Mouse (Mus musculus) kidney, postnatal 0 days (tissue): ENCODE measurements around the gene Eif4g3. TPM values are rescaled to one million over a fixed set of nuclear protein-coding genes. Genes with fewer than 3 reads are reported as not detected.

Experiments used
- ATAC-seq: fragments of 200-750 bp; cut with Nextera tagmentation; replicated peaks from 2 replicates; pipeline ENCODE4 v1.8.0; 2017; ENCODE audit warnings: low read depth, moderate number of reproducible peaks, moderate TSS enrichment, moderate library complexity; ENCODE audit not compliant: low FRiP score
- DNase-seq: peaks from one replicate; pipeline ENCODE4 v3.0.0-alpha.2; 2016; ENCODE audit warnings: low spot score
- H3K27ac ChIP-seq: fragments of 300-500 bp; sonication (generic); 2 replicates; pipeline ENCODE4 v1.5.1; 2014; ENCODE audit warnings: mild to moderate bottlenecking
- H3K27me3 ChIP-seq: fragments of 300-500 bp; sonication (generic); 2 replicates; pipeline ENCODE4 v1.6.1; 2014; ENCODE audit warnings: low read length, mixed read lengths; ENCODE audit not compliant: insufficient read depth
- H3K36me3 ChIP-seq: fragments of 300-500 bp; sonication (generic); 2 replicates; pipeline ENCODE4 v1.6.1; 2014; ENCODE audit warnings: low read length, mixed read lengths; ENCODE audit not compliant: insufficient read depth
- H3K4me1 ChIP-seq: fragments of 300-500 bp; sonication (generic); replicated peaks from 2 replicates; pipeline ENCODE4 v1.6.1; 2014; ENCODE audit warnings: antibody characterized with exemption, low read length, mixed read lengths; ENCODE audit not compliant: insufficient read depth
- H3K4me2 ChIP-seq: fragments of 300-500 bp; sonication (generic); 2 replicates; pipeline ENCODE4 v1.6.1; 2014; ENCODE audit warnings: mild to moderate bottlenecking, low read length, moderate library complexity, mixed read lengths
- H3K4me3 ChIP-seq: fragments of 300-500 bp; sonication (generic); replicated peaks from 2 replicates; pipeline ENCODE4 v1.5.1; 2014; ENCODE audit warnings: low read depth, low read length
- H3K9ac ChIP-seq: fragments of 300-500 bp; sonication (generic); 2 replicates; pipeline ENCODE4 v1.6.1; 2014; ENCODE audit warnings: low read depth, low read length
- H3K9me3 ChIP-seq: fragments of 300-500 bp; sonication (generic); replicated peaks from 2 replicates; pipeline ENCODE4 v1.6.1; 2016; ENCODE audit warnings: low read length, inconsistent platforms, mixed read lengths
- CTCF ChIP-seq: IDR thresholded peaks from 2 replicates; pipeline ENCODE4 v1.5.1; 2016; ENCODE audit warnings: antibody characterized with exemption, low read depth, mild to moderate bottlenecking, moderate library complexity
- WGBS: fragments of 180-500 bp; shearing (Covaris S2); extraction: QIAGEN DNeasy Blood & Tissue Kit; methylation state at CpG from one replicate; pipeline ENCODE4 v1.1.7; 2014; 5-methylcytosine and 5-hydroxymethylcytosine counted together
- polyA plus RNA-seq: library from polyadenylated mRNA; unstranded; fragments of >200 nt; fragmentation: Nextera tagmentation; extraction: Ambion mirVana; gene quantifications from 2 replicates; pipeline ENCODE4 v1.2.1, GENCODE M21; 2015

Eif4g3 gene
- polyA plus RNA-seq, 1 experiment from 2014 or later, result 26.6 TPM

DNA sequence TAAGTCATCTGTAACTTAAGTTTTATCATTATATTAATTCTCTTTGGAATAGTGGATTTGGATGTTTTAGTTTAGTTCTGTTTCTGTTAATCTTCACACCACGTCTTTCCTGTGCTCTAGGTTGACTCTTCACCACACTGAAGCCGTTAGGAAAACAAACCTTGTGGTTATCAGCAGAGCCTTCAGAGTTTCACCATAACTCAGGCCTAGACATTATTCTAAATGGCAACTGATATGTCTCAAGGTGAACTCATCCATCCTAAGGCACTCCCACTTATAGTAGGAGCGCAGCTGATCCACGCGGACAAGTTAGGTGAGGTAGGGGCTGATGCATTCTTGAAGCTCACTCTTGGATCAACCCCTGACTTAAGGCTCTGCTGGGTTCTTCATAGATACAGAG, 228.6 kb downstream of the Eif4g3 start:
- H3K4me2 ChIP-seq, result no peak overlapping the region
- TF ChIP-seq CTCF, result no peak
- no peaks in the 10 kb centered on the region for H3K9me3 ChIP-seq
- H3K4me3 ChIP-seq, result no peak overlapping the region
- DNase-seq (no peak), ATAC-seq (no peak)
- WGBS, result 85% methylated on average over 5 of the region's 5 CpGs
- H3K36me3 ChIP-seq, result peaks cover 26% of the 10 kb centered on the region
- H3K27ac ChIP-seq, result no peak overlapping the region
- no peaks in the 10 kb centered on the region for H3K27me3 ChIP-seq
- H3K4me1 ChIP-seq, result peaks cover 10% of the 10 kb centered on the region
- no peak overlapping the region for H3K9ac ChIP-seq

DNA sequence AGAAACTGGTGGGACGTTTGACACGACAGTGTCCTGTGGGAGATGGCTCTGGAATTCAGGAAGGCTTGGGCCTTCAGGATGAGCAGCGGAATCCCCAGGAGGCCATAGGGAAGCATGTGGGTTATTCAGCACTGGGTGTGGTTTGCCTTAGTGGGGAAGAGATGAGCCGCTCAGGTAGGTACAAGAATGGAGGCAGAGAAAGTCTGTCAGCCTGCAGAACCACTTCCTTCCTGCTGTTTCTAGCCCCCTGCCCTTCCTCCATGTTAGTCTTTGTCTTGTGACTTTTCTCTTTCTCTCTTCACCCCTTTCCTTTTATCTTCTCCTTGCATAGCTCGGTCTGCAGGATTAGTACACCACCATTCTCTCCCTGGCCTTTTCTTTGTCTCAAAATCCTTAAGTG, 229.6 kb downstream of the Eif4g3 start:
- Histone ChIP-seq H3K36me3 (peaks cover 35% of the 10 kb centered on the region), H3K4me2 (no peak overlapping the region), H3K9ac (no peak overlapping the region), H3K4me1 (peaks cover 10% of the 10 kb centered on the region), H3K27me3 (no peaks in the 10 kb centered on the region), H3K9me3 (no peaks in the 10 kb centered on the region), H3K27ac (no peak overlapping the region), H3K4me3 (no peak overlapping the region)
- ATAC-seq (no peak), DNase-seq (no peak)
- no peak for TF ChIP-seq CTCF
- 76% methylated on average over 5 of the region's 5 CpGs for WGBS

DNA sequence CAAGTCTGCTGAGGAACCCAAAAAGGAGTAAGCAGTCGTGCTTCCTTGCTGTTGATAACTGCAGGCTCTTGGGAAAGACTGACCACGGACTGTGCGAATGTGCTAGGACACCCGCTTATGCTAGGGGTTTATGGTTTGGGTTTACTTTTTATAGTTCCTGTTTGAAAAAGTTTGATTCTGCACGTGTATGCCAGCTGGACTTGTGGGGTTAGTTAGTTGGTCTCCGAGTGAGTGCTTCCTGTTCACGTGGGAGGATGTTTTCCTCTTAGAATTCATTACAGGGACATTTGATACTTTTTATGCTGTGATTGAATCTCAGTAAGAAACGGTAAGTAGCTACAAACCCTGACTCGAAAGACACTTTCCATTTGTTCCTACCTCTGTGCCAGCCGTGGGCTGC, 230.8 kb downstream of the Eif4g3 start:
- Histone ChIP-seq H3K27me3 (no peaks in the 10 kb centered on the region), H3K4me2 (no peak overlapping the region), H3K36me3 (peaks cover 47% of the 10 kb centered on the region), H3K4me3 (no peak overlapping the region), H3K4me1 (peaks cover 5% of the 10 kb centered on the region; the same call in 1 of the 2 replicates), H3K27ac (no peak overlapping the region), H3K9me3 (no peaks in the 10 kb centered on the region), H3K9ac (no peak overlapping the region)
- no peak for TF ChIP-seq CTCF
- DNase-seq (peak; percentile 49), ATAC-seq (no peak)
- WGBS, result 43% methylated on average over 10 of the region's 10 CpGs

DNA sequence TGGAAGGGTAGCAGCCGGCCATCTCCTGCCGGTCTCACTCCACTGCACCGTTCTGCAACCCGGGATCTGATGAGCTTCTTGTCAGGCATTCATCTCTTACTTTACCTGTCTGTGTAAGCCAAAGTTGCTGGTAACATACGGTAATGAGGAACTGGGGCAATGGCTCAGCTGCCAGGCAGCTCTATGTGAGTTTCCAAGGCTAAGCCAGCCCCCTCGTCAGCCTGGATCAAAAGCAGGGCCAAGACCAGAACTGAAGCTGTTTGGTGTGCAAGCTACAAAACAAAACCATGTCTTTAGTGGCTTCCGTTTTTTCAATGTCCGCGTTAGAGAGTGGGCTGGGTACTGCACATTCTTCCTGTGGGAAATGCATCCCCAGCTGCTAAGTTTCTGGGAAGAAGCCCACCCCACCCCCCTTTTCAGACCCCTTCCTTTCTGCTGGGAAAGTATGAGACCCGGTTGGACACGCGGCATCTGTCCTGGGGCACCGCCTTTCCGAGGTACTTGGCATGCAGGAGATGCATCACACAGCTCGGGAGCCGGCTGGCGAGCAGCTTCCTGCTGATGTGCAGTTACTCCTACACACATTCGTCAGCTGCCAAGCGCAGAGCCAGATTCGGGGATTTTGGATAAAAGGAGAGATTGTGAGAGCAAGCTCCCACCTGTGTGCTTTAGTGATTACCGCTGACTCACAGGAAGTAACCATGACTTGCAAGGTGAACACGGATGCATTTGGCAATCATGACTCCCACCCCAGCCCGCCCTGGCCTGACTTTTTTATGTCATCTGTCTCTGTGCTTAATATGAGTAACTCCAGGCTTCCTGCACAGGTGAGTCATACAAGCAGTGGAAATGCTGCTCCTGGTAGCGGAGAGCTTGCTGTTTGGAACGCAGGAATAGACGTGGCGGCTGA, 254.2 kb downstream of the Eif4g3 start:
- peaks cover 32% of the 10 kb centered on the region for H3K36me3 ChIP-seq
- no peak for TF ChIP-seq CTCF
- no peak overlapping the region for H3K4me2 ChIP-seq
- no peak overlapping the region for H3K9ac ChIP-seq
- H3K27ac ChIP-seq, result no peak overlapping the region
- ATAC-seq (no peak), DNase-seq (no peak)
- H3K4me1 ChIP-seq, result peaks cover 8% of the 10 kb centered on the region; the same call in 1 of the 2 replicates
- no peak overlapping the region for H3K4me3 ChIP-seq
- 66% methylated on average over 27 of the region's 27 CpGs for WGBS
- H3K27me3 ChIP-seq, result 0 out of 2 replicates have a peak, but pooled peaks cover 4% of the 10 kb centered on the region
- H3K9me3 ChIP-seq, result no peaks in the 10 kb centered on the region

DNA sequence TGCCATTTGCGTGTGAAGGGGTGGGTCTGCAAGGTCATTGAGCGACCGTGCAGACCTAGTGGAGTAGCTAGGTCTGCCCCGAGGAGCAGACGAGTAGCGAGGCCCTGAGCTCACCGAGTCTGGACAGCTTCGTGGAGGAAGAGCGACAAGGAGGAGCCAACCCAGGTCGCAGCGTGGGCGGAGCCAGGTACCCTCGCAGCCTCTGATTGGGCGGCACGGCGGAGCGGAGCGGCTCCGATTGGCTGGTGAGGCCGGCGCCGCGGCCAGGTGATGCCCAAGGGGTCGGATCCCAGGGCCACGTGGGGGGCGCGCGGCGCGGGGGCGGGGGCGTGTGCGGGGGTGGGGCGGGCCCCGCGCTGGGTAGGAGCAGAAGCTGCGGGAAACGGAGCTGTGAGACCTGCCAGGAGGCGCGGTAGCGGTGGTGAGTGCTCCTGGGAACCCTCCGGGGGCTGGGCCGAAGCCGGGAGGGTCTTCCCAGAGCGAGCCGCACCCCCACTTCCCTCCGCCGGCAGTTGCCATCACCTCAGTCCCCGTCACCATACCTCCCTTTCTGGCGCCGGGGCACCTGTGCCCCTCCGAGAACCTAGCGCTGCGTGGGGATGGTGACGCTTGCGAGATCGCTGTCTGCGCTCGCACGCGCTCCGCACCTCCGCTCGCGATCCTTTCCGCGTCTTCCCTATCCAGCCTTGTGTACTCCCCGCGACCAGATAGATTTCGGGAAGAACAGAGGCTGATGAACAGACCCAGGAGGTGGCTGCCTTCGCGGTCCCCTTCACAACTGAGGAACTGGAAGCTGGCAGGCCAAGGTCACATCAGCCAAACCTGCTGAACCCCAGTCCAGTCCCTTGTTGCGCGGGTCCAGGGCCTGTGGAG, 257.5 kb downstream of the Eif4g3 start, which contains the start of the genes Sh2d5 and Kif17:
Gene Sh2d5 (plus strand): TSS at position 316 of the 873 bp plus-strand sequence.
Gene Kif17 (plus strand): TSS at position 348 of the 873 bp plus-strand sequence.
- 1% methylated on average over 68 of the region's 74 CpGs for WGBS
- H3K27me3 ChIP-seq, result 0 out of 2 replicates have a peak, but pooled peaks cover 4% of the 10 kb centered on the region
- H3K27ac ChIP-seq, result no peak within 1 kb of the TSS
- no peak for TF ChIP-seq CTCF
- peak; percentile 62 for ATAC-seq
- peak within 1 kb of the TSS; percentile 98 for H3K4me2 ChIP-seq
- peak; percentile 58 for DNase-seq
- H3K9me3 ChIP-seq, result no peaks in the 10 kb centered on the region
- peak within 1 kb of the TSS; percentile 43 for H3K4me3 ChIP-seq
- peak within 1 kb of the TSS; percentile 38 for H3K9ac ChIP-seq
- H3K36me3 ChIP-seq, result 0 out of 2 replicates have a peak, but pooled peaks cover 5% of the 10 kb centered on the region
- peaks cover 8% of the 10 kb centered on the region; the same call in 1 of the 2 replicates for H3K4me1 ChIP-seq

DNA sequence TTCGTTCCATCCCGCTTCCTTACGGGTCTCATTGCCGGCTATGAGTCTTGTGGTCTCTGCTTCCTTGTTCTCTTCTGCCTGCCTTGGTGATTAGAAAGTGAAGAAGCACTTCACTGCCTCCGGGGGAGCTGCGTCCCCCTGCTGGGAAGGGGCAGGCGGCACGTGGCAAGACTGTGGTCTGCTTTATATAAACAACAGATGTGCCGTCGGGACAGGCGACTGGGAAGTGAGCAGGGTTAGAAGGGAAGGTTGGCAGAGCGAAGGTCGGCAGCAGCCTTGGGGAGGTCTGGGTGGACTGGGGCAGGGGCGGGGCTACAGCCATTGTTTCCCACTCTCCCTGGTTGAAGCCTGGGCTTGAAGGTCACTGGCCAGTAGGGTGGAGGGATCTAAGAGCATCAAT, 259.0 kb downstream of the Eif4g3 start:
- H3K9me3 ChIP-seq, result no peaks in the 10 kb centered on the region
- peak; percentile 35 for TF ChIP-seq CTCF
- H3K4me1 ChIP-seq, result peaks cover 8% of the 10 kb centered on the region; the same call in 1 of the 2 replicates
- H3K9ac ChIP-seq, result no peak overlapping the region
- H3K4me3 ChIP-seq, result 0 out of 2 replicates have a peak overlapping the region, but pooled peaks have one; percentile 5
- DNase-seq (peak; percentile 63), ATAC-seq (no peak; the same call in 1 of the 2 replicates)
- under 1% methylated on average over 14 of the region's 14 CpGs for WGBS
- peak overlapping the region; percentile 34 for H3K4me2 ChIP-seq
- H3K27ac ChIP-seq, result no peak overlapping the region
- H3K36me3 ChIP-seq, result 0 out of 2 replicates have a peak, but pooled peaks cover 5% of the 10 kb centered on the region
- H3K27me3 ChIP-seq, result 0 out of 2 replicates have a peak, but pooled peaks cover 4% of the 10 kb centered on the region
